Mouse (Mus musculus) left cerebral cortex, adult 9 months (tissue): ENCODE data around the gene Slc24a4.
"Not testable (repeated sequence)": the region's sequence is repeated elsewhere in the genome, so short reads cannot be mapped to it uniquely, and the experiment has no call there.

ENCODE experiments used
- DNase-seq, 2 experiments: peaks; one replicate each; pipeline ENCODE4 v3.0.0; 2022; ENCODE audit warnings: low spot score in 2 of 2

Gene Slc24a4

DNA sequence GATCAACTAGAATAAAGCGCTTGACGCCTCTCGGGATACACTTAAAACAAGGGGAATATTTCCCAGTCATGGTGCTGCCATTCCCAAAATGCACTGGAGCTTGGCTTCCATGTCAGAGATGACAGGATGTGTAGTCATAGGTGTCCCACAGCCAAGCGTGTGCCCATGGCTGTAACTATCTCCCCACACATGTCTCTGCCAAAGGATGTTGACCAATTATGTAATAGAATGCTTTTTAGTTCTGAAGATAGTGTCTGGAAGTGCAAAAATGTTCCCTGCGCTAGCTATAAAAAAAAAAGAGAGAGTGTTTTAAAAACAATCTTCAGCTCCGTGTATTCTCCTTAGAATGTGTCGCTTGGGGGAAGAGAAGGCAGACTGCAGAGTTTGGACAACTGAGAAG, 36.1 kb downstream of the Slc24a4 start:
- DNase-seq, result peak; percentile 44 to 47

GRCm38 (mm10) chr12:102166691-102167261, 38.2 kb downstream of the Slc24a4 start:
- DNase-seq, result no peak

DNA sequence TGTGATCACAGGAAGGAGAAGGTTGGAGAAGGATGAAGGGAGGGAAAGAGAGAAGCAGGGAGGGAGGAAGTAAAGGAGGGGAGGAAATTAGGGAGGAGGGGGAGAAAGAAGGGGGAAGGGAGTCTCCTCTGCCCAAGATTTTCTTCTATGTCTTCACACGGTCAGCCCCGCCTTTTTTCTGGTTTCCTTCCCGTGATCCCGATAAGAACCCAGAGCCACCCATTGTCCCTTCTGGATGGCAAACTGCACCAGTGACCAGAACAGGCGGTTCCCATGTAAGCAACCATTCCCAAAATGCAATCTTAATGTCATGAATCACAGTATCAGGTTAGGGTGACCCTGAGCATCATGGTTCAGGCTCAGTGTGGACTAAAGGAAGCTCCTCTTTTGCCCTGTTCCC, 38.8 kb downstream of the Slc24a4 start:
- DNase-seq, result no peak

- no peak for DNase-seq
These were observed 44.2 kb downstream of the Slc24a4 start for GRCm38 (mm10) chr12:102172746-102173145.

DNA sequence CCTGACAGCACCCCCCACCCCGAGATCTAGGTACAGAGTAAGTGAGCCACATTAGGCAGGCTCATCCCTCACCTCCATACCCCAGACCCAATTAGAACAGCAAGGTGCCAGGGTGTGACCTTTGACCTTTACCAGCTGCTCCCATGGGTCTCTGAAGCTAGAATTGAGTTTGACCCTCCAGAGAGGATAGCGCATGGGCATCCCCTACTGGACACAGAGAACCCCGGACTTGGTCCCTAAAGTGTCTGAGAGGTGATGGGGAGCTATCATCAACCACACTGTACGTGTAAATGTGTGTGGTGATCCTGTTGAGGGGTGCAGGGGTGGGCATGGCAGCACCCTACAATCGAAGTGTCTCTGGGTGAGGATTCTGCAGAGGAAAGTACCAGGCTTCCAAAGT, 44.8 kb downstream of the Slc24a4 start:
- DNase-seq, result no peak

- DNase-seq, result no peak
These were observed 52.0 kb downstream of the Slc24a4 start for GRCm38 (mm10) chr12:102180371-102181074.

- peak in 1 of 2 experiments; percentile 44 for DNase-seq
These were observed 53.3 kb downstream of the Slc24a4 start for GRCm38 (mm10) chr12:102181799-102182357.

- no peak for DNase-seq
These were observed 54.1 kb downstream of the Slc24a4 start for GRCm38 (mm10) chr12:102182621-102183020.

GRCm38 (mm10) chr12:102183201-102183600, 54.7 kb downstream of the Slc24a4 start:
- no peak for DNase-seq

DNA sequence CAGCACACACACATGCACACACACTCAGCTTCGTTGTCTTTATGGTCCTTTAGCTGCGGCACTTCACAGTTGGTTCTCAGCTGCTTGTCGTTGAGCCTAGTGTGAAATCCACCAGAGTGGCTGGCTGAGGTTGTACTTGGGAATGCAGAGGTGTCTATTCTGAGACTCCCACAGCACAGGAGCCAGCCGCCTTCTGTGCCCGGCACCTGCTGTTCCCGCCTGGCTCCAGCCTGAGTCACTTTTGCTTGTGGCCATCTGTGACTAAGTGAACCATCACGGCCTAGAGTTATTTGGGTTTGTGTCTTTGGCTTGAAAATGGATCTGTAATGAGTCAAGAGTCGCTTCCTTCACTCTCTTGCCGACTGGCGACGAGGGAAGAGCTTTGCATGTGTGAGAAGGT, 62.3 kb downstream of the Slc24a4 start:
- DNase-seq, result peak; percentile 74 to 90

- DNase-seq, result peak in 1 of 2 experiments; percentile 55
These were observed 73.0 kb downstream of the Slc24a4 start for GRCm38 (mm10) chr12:102201516-102201915.

- peak in 1 of 2 experiments; percentile 55 for DNase-seq
These were observed 74.4 kb downstream of the Slc24a4 start for GRCm38 (mm10) chr12:102202901-102203300.

GRCm38 (mm10) chr12:102206471-102206870, 77.9 kb downstream of the Slc24a4 start:
- DNase-seq, result peak; percentile 21 to 25

GRCm38 (mm10) chr12:102207245-102207644, 78.7 kb downstream of the Slc24a4 start:
- no peak for DNase-seq

GRCm38 (mm10) chr12:102210801-102211200, 82.3 kb downstream of the Slc24a4 start:
- no peak for DNase-seq

DNA sequence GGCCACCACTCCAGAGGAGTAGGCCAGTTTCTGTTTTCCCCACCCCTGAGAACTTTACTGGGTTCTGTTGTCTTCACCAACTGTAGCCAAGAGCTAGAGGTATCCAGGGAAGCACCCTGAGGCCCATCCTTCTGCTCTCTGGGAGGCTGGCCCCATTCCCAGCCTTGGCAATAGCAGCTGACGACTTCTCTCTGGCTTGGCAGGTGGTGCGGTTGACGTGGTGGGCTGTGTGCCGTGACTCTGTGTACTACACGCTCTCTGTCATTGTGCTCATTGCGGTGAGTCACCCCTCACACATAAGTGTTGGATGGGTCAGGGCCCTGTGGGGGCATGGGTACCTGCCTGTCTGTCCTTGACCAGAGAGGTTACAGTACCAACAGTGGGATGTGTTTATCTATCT, 94.9 kb downstream of the Slc24a4 start:
- DNase-seq, result peak in 1 of 2 experiments; percentile 23

DNA sequence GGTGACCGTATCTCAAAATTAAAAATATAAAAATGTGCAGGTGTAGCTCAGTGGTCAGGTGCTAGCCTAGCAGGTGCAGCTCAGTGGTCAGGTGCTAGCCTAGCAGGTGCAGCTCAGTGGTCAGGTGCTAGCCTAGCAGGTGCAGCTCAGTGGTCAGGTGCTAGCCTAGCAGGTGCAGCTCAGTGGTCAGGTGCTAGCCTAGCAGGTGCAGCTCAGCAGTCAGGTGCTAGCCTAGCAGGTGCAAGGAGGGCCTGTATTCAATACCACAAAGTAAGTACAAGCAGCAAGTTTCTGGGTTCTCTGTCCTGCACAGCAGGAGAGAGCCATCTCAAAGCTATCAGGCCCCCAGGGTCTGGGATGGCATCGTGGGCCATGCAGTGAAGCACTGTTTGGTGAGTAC, 95.6 kb downstream of the Slc24a4 start:
- DNase-seq, result not testable (repeated sequence)

DNA sequence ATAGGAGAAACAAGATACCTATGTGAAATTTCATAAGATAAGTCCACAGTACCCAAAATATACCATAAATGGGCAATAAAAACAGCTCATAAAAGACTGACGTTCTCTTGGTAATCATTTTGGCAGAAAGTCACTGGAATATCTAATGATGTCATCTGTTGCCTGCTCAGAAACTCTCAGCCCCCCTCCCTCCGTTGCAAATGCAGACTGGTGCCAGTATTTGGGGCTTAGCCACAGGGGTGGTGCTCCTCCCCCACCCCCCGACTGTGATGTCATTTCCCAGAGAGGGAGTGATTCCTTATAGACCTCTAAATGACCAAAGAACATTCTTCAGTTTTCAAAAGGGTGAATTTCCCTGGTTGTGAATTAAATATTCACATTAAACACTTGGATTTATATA, 96.6 kb downstream of the Slc24a4 start:
- no peak for DNase-seq

DNA sequence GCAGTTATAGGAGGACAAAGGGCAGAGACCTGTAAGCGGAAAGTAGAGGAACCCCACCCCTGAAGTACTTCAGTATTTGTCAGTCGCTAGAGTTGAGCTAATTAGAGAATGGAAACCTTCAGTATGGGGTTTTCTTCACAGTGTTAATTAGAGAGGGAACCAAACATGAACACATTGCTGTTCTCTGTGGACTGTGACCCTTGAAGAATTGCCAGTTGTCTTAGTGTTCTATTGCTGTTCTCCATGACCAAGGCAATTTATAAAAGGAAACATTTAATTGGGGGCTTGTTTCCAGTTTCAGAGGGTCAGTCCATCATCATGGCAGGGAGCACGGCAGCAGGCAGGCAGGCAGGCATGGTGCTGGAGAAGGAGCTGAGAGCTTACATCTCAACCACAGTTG, 107.0 kb downstream of the Slc24a4 start:
- DNase-seq, result no peak

- no peak for DNase-seq
These were observed 107.8 kb downstream of the Slc24a4 start for GRCm38 (mm10) chr12:102236317-102236716.

DNA sequence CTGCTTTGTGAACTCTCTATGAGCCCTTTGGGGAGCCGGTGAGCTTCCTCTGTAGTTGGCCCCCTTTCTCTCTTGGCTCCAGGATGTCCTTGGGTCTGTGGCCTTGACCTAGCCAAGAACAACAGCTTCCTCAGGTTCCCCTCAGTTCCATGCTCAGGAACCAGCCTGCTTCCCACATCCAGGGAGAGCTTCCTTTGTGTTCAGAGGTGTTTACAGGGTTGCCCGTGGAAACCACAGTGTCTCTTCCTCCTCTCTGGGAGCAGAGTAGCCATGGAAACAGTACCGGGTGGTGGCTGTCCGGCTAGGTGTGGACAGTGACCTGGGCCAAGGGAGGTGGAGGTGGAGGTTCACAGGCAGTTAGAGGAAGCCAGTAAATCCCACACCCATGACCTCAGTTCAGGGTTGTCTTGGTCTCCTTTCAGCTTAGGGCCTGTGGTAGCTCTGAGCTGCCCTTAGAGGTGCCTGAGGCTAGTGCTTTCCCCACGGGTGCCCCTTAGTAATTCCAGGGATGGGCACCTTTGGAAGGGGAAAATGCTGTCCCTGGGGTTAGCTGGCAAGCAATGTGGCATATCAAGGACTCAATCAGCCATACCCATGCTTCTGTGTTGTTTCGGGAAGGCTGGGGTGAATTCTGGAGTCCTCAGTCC, 113.7 kb downstream of the Slc24a4 start:
- no peak for DNase-seq

DNA sequence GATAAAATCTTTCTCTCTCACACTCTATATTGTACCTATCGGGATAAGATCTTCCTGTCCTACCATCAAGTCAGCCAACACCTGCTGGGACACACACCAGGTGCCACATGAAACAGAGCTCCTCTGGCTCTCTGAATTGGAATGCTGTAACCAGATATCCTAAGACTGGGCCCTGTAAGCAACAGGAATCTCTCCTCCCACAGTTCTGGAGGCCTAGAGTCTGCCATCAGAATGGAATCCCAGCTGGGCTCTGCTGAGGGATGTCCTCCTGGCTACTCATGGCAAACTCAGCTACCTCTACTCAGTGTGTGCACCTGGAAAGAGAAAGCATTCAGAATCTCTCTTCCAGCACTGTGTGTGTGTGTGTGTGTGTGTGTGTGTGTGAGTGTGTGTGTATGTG, 115.4 kb downstream of the Slc24a4 start:
- DNase-seq, result no peak

DNA sequence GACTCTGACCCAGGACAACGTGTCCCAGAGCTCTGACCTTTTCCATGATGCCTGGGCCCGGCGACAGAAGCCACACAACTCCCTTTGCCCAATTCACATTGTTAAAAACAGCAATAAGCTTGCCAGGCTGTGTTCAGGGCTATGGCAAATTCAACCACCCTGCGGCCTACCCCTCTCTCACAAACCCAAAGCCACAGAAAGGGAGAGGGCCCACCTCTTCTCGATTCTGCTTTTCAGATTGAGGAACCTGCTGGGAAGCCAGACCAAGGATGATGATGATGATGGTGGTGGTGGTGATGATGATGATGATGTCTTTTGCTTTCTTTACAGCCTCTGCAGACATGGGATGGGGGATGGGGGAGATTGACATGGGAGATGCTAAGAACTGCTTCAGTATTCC, 117.7 kb downstream of the Slc24a4 start:
- DNase-seq, result no peak
